Mouse (Mus musculus): ENCODE results near the gene Ahrr. TPM values are rescaled to one million over a fixed set of nuclear protein-coding genes. Genes with fewer than 3 reads are reported as not detected.
A peak's percentile ranks its signal among the peaks of the same experiment; 100 is the strongest.

The Ahrr gene
- polyA plus RNA-seq, 1 experiment from 2014 or later, result 0.13 TPM

DNA sequence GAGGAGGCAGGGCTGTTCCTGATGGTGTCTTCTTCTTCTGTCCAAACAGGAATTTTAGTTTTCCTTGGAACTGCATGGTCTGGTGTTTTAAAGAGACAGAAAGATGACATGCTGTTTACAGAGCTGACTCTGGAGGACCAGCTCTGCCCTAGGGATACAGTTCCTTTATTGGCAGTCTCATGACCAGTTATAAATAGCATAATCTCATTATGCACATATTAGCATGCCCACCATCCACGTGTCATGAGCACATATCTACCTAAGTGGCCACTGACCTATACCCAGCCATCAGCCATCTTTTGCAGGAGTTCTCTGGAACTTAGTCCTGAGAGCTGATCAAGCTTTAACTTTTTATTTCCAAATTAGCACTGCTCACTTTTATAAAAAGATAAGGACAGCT is 71.5 kb downstream of the Ahrr start:
- no peaks in the 10 kb centered on the region for H3K9me3 ChIP-seq (replicated peaks)
- H3K27me3 ChIP-seq, result no peaks in the 10 kb centered on the region
- ATAC-seq (ENCODE audit: low read depth) (no peak), DNase-seq (no peak)
- H3K4me1 ChIP-seq (replicated peaks), result no peaks in the 10 kb centered on the region
- H3K4me2 ChIP-seq, result no peak overlapping the region
- H3K9ac ChIP-seq, result no peak overlapping the region
- H3K36me3 ChIP-seq, result no peaks in the 10 kb centered on the region
- no peak overlapping the region for H3K4me3 ChIP-seq (replicated peaks)
- WGBS (ENCODE audit: insufficient replicate concordance), result 22% methylated on average over 1 of the region's 1 CpGs
- no peak overlapping the region for H3K27ac ChIP-seq

DNA sequence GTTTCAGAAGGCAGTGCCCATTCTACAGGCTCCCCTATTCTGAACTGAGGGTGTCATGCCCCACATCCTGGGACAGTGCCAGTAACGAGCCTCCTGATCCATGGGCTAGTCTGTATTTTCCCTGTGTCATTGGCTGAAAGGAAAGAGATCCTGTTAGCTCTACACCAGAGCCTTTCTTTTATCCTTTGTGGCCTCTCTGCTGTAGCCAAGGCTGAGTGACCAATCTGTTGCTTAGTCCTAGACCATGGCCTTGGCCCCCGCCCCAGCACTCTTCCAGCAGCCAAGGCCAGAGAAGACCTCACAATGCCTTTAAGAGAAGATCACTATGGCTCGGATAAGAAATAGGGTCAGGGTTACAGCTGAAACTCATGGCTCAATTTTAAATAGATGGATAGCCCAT is 73.7 kb downstream of the Ahrr start:
- H3K9me3 ChIP-seq (replicated peaks), result no peaks in the 10 kb centered on the region
- no peak overlapping the region for H3K27ac ChIP-seq
- H3K36me3 ChIP-seq, result no peaks in the 10 kb centered on the region
- WGBS (ENCODE audit: insufficient replicate concordance), result 58% methylated on average over 3 of the region's 3 CpGs
- DNase-seq (no peak), ATAC-seq (ENCODE audit: low read depth) (no peak)
- peaks cover 3% of the 10 kb centered on the region; the same call in 1 of the 2 replicates for H3K27me3 ChIP-seq
- no peak overlapping the region for H3K9ac ChIP-seq
- H3K4me1 ChIP-seq (replicated peaks), result no peaks in the 10 kb centered on the region
- no peak overlapping the region for H3K4me3 ChIP-seq (replicated peaks)
- H3K4me2 ChIP-seq, result no peak overlapping the region

DNA sequence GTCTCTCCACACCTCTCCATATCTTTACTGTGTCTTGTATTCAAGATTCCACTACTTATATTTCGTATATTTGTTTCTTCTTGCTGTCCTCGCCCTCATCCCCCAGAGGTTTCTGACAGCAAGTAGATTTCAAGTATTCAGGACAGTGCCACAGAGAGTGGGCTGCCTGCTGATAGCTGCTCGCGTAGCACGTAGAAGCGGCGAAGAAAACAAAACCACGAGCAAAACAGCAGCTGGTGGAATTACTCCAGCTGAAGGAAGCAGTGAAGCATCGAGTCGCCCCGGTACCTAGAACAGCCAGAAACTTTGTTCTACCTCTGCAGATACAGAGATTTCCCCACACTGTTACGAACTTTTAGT is 83.2 kb downstream of the Ahrr start:
- H3K36me3 ChIP-seq, result peaks cover 11% of the 10 kb centered on the region
- ATAC-seq (ENCODE audit: low read depth), result peak; percentile 59
- H3K4me1 ChIP-seq (replicated peaks), result peaks cover 23% of the 10 kb centered on the region

DNA sequence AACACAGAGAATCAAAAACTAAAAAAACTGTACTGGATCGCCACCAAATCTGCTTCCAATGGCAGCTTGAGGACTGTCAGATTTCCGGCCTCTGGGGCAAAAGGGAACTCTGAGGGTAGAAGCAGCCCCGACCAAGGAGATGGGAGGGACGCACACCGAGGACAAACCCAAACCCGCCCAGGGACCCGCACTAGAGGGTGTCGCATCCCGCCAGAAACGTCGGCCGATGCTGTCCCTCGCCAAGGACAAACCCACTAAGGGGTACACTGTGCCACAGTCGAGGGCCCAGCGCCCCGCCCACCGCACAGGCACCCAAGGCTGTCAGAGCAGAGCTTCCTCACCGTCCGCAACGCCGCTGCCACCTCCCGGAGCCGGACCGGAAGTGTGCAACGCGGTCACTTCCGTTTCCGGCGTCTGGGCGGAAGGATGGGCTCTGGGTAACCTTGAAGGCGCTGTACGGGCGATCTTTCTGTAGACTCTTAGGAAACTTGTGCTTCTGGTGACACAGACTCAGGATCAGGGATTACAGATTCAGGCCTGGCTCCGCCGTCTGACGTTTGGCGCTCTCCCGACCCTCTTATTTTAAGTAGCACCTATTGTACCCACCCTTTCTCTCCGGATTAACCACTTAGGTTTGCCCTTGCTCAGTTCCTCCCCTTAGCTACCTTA is 83.7 kb downstream of the Ahrr start, which contains the start of gene Exoc3:
Gene Exoc3 (minus strand): TSS at position 416 of the 669 bp plus-strand sequence.
- Histone ChIP-seq H3K27ac (peak within 1 kb of the TSS; percentile 64), H3K27me3 (peaks cover 9% of the 10 kb centered on the region), H3K4me2 (peak within 1 kb of the TSS; percentile 81), H3K36me3 (peaks cover 17% of the 10 kb centered on the region), H3K9me3 (replicated peaks) (no peaks in the 10 kb centered on the region), H3K4me3 (replicated peaks) (peak within 1 kb of the TSS; percentile 83), H3K9ac (peak within 1 kb of the TSS; percentile 82), H3K4me1 (replicated peaks) (peaks cover 23% of the 10 kb centered on the region)
- WGBS (ENCODE audit: insufficient replicate concordance), result under 1% methylated on average over 39 of the region's 39 CpGs
- ATAC-seq (ENCODE audit: low read depth), result peak; percentile 97
- peak; percentile 84 for DNase-seq

More for the DNA sequence above, 83.2 kb downstream of the Ahrr start:
- Histone ChIP-seq H3K27me3 (peaks cover 9% of the 10 kb centered on the region), H3K4me3 (replicated peaks) (peak overlapping the region; percentile 83), H3K9ac (peak overlapping the region; percentile 82), H3K27ac (peak overlapping the region; percentile 64), H3K9me3 (replicated peaks) (no peaks in the 10 kb centered on the region), H3K4me2 (peak overlapping the region; percentile 81)
- WGBS (ENCODE audit: insufficient replicate concordance), result 16% methylated on average over 12 of the region's 12 CpGs
- no peak for DNase-seq

DNA sequence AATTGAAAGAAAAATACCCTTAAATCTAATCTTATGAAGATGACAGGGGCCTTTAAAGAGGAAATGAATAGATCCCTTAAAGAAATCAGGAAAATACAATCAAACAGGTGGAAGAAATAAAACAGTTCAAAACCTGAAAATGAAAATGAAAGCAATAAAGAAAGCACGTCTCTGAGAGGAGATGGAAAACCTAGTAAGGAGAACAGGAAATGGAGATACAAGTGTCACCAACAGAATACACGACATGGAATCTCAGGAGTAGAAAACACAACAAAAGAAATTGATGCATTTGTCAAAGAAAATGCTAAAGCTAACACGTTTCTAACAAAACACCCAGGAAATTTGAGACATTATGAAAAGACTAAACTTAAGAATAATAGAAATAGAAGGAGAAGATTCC is 95.7 kb downstream of the Ahrr start:
- DNase-seq, result no peak
- H3K4me3 ChIP-seq (replicated peaks), result no peak overlapping the region
- WGBS (ENCODE audit: insufficient replicate concordance), result 58% methylated on average over 3 of the region's 3 CpGs
- H3K27ac ChIP-seq, result no peak overlapping the region
- ATAC-seq (ENCODE audit: low read depth), result no peak
- no peak overlapping the region for H3K4me2 ChIP-seq
- no peak overlapping the region for H3K9ac ChIP-seq
- H3K9me3 ChIP-seq (replicated peaks), result no peaks in the 10 kb centered on the region
- peaks cover 38% of the 10 kb centered on the region for H3K36me3 ChIP-seq
- H3K27me3 ChIP-seq, result no peaks in the 10 kb centered on the region
- no peaks in the 10 kb centered on the region for H3K4me1 ChIP-seq (replicated peaks)

DNA sequence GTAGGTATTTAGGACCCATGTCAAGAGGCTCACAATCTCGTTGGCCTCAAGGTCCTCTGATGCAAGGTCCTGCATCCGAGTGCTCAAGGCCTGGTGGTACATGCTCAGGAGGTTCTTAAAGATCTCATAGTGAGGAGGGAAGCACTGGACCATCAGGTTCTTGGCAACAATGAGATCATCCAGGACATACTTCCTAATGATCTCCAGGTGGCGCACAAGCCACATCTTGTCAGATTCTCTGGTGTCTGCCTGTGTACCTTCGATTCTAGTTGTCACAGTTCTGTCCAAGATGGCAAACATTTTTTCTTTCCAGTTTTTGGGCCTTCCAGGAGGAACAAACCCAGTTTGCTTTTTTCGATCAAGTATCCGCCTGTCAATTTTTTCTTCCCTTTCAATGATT is 99.5 kb downstream of the Ahrr start:
- H3K36me3 ChIP-seq, result peaks cover 47% of the 10 kb centered on the region
- WGBS (ENCODE audit: insufficient replicate concordance), result 83% methylated on average over 6 of the region's 6 CpGs
- ATAC-seq (ENCODE audit: low read depth), result no peak
- no peaks in the 10 kb centered on the region for H3K9me3 ChIP-seq (replicated peaks)
- DNase-seq, result no peak
- H3K4me2 ChIP-seq, result no peak overlapping the region
- no peaks in the 10 kb centered on the region for H3K4me1 ChIP-seq (replicated peaks)
- no peaks in the 10 kb centered on the region for H3K27me3 ChIP-seq
- no peak overlapping the region for H3K4me3 ChIP-seq (replicated peaks)
- no peak overlapping the region for H3K9ac ChIP-seq
- no peak overlapping the region for H3K27ac ChIP-seq

DNA sequence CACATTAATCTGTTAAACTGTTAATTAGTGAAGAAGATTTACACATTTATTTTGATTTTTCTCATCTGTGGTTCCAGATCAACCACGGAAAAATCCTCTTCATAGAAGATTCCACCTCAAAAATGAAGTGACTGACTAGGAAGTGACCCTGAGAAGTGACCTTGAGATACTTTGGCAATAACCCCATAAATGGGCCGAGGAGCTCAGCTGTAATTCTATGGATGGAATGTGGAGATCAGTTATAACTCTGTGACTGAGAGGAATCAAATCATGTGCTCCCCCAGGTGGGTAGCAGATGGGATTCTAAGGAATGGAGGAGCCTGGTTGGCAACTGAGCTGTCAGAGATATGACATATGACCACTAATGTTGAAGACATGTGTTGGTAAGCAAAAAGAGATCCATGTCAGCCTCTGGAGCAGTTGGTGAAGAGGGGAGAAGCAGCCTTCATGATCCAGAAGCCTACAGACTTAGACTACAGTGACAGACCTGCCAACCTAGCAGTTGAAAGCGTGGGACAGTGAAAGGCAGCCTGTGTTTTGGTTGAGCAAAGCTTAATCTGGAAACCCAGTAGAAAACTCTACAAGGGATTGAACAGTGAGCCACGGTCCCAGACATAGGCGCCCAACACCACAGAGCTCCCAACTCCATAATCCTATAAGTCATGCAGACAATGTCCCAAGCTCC is 109.0 kb downstream of the Ahrr start:
- peaks cover 47% of the 10 kb centered on the region for H3K36me3 ChIP-seq

DNA sequence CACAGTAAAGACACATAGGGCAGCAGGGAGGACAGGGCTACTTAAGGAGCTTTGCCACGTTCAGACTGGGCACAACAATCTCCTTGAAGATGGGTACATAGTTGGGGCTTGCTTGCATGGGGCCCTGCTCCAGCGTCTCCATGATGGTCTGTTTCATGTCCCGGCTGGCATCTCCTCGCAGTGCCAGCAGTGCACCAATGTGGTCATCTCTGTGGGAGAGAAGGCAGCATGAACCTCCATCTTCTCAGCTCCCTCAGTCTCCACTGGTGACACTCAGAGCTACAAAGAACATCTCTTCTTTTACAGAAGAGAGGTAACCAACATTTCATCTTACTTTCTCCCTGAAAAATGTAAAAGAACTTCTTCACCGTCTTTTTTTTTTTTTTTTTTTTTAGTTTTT is 120.1 kb downstream of the Ahrr start:
- no peaks in the 10 kb centered on the region for H3K9me3 ChIP-seq (replicated peaks)
- no peak for DNase-seq
- peaks cover 54% of the 10 kb centered on the region for H3K36me3 ChIP-seq
- no peak overlapping the region for H3K9ac ChIP-seq
- no peak overlapping the region for H3K4me2 ChIP-seq
- no peak overlapping the region for H3K4me3 ChIP-seq (replicated peaks)
- no peaks in the 10 kb centered on the region for H3K27me3 ChIP-seq
- H3K4me1 ChIP-seq (replicated peaks), result peaks cover 3% of the 10 kb centered on the region
- WGBS (ENCODE audit: insufficient replicate concordance), result 88% methylated on average over 5 of the region's 5 CpGs
- no peak for ATAC-seq (ENCODE audit: low read depth)
- no peak overlapping the region for H3K27ac ChIP-seq

More for the DNA sequence above, 109.0 kb downstream of the Ahrr start:
- WGBS (ENCODE audit: insufficient replicate concordance), result 73% methylated on average over 5 of the region's 5 CpGs
- no peaks in the 10 kb centered on the region for H3K4me1 ChIP-seq (replicated peaks)
- H3K9me3 ChIP-seq (replicated peaks), result no peaks in the 10 kb centered on the region
- no peak overlapping the region for H3K4me2 ChIP-seq
- no peaks in the 10 kb centered on the region for H3K27me3 ChIP-seq
- no peak for ATAC-seq (ENCODE audit: low read depth)
- no peak overlapping the region for H3K27ac ChIP-seq
- H3K9ac ChIP-seq, result no peak overlapping the region
- H3K4me3 ChIP-seq (replicated peaks), result no peak overlapping the region
- DNase-seq, result no peak

DNA sequence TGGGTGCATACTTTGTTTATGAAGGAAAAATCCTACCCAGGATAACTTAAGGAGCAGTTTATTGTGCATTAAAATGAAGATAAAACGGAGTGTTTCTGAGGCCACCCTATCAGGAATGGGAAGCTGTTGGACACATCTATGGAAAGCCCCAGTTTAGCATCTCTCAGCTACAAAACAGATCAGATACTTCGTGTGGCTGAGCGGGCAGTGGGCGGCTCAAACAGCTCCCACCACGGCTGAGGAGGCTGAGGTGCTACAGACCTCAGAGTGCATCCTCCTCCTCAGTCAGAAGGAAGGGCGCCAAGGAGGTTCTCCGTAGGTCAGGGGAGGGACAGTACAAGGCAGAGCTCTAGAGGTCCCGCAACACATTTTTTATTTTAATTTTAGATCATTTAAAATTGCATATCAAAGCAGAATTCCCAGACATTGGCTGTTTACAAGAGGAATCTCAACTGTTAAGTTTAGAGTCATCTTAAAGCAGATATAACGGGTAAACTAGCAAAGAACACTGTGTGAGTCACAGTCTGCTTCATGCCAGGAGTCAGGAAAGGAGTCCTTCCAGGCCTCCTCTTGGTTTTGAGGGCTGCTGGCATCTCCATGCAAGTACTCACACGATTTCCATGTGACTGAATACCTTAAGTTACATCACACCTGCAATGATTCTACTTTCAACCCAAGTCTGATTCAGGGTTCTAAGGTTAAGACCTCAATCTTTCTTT is 122.5 kb downstream of the Ahrr start:
- no peak for ATAC-seq (ENCODE audit: low read depth)
- Histone ChIP-seq H3K4me2 (no peak overlapping the region), H3K9me3 (replicated peaks) (no peaks in the 10 kb centered on the region), H3K9ac (no peak overlapping the region), H3K36me3 (peaks cover 42% of the 10 kb centered on the region), H3K27ac (no peak overlapping the region), H3K27me3 (no peaks in the 10 kb centered on the region), H3K4me1 (replicated peaks) (peaks cover 14% of the 10 kb centered on the region), H3K4me3 (replicated peaks) (no peak overlapping the region)
- no peak for DNase-seq
- 73% methylated on average over 10 of the region's 10 CpGs for WGBS (ENCODE audit: insufficient replicate concordance)

DNA sequence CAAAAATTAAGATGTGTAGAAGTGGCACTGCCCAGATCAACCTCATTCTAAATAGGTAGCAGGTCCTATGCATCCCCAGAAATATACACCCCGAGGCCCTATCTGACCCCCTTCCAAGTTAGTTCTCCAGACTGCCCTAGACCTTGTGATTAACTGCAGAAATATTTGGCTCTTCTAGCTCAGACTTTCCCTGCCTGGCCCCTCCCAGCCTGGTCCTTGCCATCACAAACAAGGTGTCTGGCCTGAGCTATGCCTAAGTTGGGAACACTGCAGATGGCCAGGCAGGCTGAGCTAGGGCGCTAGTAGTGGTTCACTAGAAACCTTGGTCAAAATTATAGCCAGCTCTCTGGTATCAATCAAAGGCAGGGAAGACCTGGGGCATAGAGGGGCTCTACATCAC is 124.6 kb downstream of the Ahrr start:
- H3K9ac ChIP-seq, result no peak overlapping the region
- H3K4me3 ChIP-seq (replicated peaks), result no peak overlapping the region
- H3K27me3 ChIP-seq, result no peaks in the 10 kb centered on the region
- H3K9me3 ChIP-seq (replicated peaks), result no peaks in the 10 kb centered on the region
- WGBS (ENCODE audit: insufficient replicate concordance), result 59% methylated on average over 2 of the region's 2 CpGs
- no peak overlapping the region for H3K4me2 ChIP-seq
- peaks cover 26% of the 10 kb centered on the region for H3K36me3 ChIP-seq
- no peak for ATAC-seq (ENCODE audit: low read depth)
- no peak for DNase-seq
- peaks cover 14% of the 10 kb centered on the region for H3K4me1 ChIP-seq (replicated peaks)
- H3K27ac ChIP-seq, result no peak overlapping the region

DNA sequence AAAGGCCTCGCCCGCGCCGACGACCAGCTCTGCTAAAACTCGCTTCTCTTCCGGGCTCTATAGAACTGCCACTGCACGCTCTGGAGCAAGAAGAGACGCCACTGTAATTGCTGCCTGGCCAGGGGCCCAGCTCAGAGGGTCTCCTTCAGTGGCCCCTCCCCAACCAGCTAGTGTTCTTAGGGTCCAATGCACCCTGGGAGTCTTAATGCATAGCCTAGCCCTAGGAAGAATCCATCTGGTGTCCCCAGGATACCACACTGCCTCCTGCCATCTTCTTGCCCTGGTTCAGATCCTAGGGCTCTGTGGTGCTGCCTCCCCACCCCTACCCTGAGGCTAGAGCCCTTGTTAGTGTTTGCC is 125.1 kb downstream of the Ahrr start:
- Histone ChIP-seq H3K9me3 (replicated peaks) (no peaks in the 10 kb centered on the region), H3K4me1 (replicated peaks) (peaks cover 14% of the 10 kb centered on the region), H3K4me3 (replicated peaks) (peak overlapping the region; percentile 54), H3K27me3 (no peaks in the 10 kb centered on the region), H3K9ac (peak overlapping the region; percentile 64), H3K27ac (no peak overlapping the region), H3K36me3 (peaks cover 23% of the 10 kb centered on the region), H3K4me2 (peak overlapping the region; percentile 71)
- ATAC-seq (ENCODE audit: low read depth) (peak; percentile 21), DNase-seq (no peak)
- WGBS (ENCODE audit: insufficient replicate concordance), result 13% methylated on average over 9 of the region's 9 CpGs
